Mouse (Mus musculus) neutrophil, adult 59 days (primary cell): ENCODE measurements around the gene Pax1. TPM values are rescaled to one million over a fixed set of nuclear protein-coding genes. Genes with fewer than 3 reads are reported as not detected.

ENCODE experiments used
- total RNA-seq, 2 experiments: library from RNA; stranded (reverse); gene quantifications; 1 replicate in 1 of 2; 2 replicates in 1 of 2; pipeline ENCODE4 v1.2.4; 2023

Pax1 gene
- total RNA-seq = not detected

DNA sequence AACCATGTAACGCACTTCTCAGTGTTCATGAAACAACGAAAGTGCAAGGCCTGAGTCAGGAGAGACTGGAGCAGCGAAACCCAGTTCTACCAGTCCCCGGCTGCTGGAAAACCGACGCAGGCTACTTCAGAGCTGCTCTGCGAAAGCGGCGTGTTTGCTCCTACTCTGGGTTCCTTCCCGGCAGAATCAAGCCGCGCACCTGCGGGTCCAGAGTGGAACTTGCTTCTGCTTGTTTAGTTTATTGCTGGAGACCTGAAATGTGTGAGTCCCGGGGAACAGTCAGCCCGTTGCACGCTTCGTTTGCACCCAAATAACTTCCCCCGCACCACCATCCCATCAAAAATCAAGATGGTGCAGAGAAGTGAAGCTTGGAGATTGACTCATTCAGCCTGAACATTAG lies at the start of gene Pax1:
Gene Pax1, plus strand, starts transcription at position 345 of the 400 bp plus-strand sequence.

Other genes starting within 250 kb of the Pax1 start
- not detected for gene Nkx2-2, start 167.7 kb upstream of the Pax1 start, total RNA-seq